Mouse (Mus musculus): ENCODE data around the gene Rita1.

The Rita1 gene

DNA sequence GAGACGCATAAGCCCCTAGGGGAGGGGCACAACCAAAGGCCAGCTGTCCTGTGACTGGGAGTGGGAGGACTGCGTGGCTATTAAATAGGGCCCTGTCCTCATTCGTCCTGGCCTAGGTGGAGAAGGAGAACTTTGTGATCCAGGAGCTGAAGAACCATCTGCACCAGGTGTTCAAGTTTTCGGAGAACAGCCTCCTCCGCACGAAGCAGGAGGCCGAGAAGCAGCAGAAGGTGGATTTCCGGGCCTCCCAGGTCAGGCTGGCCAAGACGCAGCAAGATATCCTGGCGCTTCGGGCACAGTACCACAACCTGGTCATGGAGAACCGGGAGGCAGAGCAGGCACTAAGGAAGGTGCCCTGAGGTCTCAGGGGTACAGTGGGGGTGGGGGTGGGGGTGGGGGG lies 10.2 kb downstream of the Rita1 start:
- no peak for DNase-seq (ENCODE audit: low spot score in 2 of 2)

DNA sequence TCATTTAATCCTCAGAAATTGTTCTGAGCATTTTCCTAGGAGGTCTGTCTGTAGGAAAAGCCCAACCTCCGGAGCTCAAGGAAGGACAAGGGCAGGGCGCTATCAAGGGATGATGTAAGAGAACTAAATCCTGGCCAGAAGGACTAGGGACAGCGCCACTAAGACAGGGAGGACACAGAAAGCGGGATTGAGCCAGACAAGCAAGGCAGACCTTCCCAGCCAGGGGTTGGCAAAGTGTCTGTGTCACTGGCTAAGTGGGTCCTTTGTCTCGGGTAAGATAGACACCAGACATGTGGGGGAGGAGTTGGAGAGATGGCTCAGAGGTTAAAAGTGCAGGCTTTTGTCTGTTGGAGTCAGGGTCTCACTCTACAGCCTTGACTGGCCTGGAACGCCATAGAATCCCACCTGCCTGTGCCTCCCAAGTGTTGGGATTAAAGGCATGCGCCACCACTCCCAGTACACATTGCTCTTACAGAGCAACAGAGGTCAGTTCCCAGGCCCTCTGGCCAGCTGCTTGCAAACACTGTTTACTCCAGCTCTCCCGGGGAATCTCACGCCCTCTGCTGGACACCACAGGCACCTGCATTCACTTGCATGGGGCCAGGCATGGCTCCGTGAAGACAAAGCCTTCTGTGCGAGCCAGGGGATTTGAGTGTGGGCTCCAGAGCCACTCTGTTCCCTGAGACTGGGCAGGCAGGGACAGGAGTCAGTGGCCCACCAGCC lies 11.3 kb downstream of the Rita1 start:
- DNase-seq (ENCODE audit: low spot score in 2 of 2), result no peak

DNA sequence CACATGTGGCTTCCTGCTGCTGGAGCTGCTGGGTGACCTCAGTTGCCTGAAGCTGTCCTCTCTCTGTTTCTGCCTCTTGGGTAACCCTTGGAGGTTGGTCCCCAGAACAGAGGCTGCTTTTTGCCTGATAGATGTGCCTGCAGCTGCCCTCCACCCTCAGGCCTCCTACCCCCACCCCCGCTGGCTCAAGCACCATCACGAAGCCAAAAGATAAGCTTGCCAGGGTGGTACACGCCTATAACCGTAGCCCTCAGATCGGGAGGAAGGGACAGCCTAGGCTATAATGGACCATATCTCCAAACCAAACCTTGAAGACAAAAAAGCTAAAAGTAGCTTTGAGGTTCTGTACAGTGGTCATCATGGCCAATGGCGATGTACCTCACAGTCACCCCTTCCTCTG lies 12.8 kb downstream of the Rita1 start:
- DNase-seq (ENCODE audit: low spot score in 2 of 2), result no peak

DNA sequence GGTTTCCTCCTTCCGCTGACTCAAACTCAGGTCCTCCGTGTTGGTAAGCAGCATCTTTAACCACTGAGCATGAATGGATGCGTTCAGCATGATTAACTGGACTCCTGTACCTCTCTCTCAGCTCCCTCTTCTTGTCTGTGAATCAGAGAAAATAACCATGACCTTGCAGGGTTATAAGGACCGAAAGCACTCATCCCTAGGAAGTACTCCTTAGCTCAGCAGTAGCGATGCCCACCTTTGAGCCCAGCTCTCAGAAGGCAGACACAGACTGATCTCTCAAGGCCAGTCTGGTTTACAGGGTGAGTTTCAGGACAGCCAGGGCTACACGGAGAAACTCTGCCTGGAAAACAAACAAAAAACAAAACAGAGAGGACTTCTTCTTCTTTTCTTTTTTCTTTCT lies 17.9 kb downstream of the Rita1 start:
- no peak for DNase-seq (ENCODE audit: low spot score in 2 of 2)

DNA sequence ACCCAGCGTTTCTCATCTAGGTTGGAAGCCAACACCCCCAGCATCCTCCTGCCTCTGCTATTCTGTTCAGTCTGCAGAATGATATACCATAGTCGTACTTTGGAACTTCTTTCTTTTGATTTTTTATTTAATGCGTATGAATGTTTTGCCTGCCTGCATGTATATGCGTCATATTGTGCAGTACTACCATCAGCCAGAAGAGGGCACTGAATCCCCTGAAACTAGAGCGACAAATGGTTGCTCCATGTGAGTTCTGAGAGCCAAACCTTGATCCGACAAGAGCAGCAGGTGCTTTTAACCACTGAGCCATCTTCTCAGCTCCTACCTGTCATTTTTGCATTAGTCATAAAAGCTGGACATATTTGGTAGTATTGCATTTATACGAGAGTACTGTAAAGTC lies 20.2 kb downstream of the Rita1 start:
- DNase-seq (ENCODE audit: low spot score in 2 of 2), result no peak

DNA sequence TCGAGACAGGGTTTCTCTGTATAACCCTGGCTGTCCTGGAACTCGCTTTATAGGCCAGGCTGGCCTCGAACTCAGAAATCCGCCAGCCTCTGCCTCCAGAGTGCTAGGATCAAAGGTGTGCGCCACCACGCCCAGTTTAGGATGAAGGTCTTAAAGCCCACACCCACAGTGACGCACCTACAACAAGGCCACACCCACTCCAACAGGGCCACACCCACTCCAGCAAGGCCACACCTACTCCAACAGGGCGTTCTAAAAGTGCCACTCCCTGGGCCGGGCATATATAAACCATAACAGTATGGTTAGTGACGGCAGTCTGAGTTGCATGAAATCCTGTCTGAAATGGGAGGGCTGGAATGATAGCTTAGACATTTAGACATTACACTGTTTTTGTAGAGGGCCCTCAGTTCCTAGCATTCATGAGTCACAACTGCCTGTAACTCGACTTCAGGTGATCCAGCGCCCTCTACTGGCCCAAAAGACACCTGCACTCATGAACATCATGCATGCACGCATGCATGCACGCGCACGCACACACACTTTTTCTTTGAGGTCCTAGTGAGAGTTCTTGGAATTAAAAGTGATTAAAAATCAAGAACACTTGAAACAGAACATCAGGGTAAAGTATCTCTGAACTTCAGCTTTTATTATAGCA lies 21.9 kb downstream of the Rita1 start:
- no peak for DNase-seq (ENCODE audit: low spot score in 2 of 2)

DNA sequence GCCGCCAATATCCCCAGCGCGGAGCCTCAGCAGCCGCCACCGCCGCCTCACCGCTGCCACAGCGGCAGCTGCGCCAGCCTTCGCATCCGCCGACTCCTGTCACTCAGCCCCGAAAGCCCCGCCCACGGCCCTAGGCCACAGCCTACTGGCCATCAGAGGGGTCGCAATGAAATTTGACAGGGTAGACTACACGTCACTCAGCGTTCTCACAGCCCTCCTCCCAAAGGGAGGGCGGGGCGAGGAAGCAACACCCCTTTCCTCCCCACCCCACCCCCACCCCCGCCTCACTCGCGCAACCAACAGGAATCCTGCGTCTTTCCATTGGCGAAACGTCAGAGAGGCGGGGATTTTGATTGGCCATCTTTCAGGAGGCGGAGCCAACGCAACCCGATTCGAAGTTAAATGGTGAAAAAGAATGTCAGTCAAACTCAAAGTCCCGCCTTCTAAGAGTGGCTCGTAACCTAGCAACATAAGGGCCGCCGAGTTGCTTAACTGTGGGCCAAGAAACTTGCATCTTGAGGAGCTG lies 23.8 kb downstream of the Rita1 start, which contains the start of the genes Tpcn1 and Iqcd:
TSS of gene Tpcn1 (minus strand) at position 105 of the 526 bp plus-strand sequence.
TSS of gene Iqcd (plus strand) at position 448 of the 526 bp plus-strand sequence.
- DNase-seq (ENCODE audit: low spot score in 2 of 2), result peak; percentile 98 to 99

DNA sequence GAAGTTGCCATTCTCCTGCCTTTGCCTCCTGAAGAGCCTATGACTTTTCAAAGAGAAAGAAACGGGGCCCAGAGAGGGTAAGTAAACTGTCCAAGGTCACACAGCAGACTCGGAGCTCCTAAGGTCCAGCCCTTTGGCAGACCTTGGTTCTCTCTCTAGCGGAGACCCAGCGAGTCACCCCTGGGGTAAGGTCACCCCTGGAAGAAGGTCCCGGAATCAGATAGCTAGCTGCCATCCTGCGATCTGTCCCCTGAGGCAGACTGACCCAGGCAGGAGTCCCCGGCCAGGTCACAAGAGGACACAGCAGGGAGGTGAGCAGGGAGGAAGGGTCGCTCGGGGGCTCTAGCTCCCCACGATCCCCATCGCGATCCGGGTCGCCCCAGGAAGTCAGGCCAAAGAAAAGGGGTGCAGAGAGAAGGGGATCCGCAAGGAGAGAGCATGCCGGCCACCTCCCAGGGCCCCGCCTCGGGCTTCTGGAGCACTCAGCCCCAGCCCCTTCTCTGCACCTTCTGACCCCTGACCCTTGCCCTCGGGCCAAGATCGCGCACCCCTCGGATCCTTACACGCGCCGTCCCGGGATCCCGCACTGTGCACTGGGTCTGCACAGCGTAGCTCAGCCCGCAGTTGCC lies 24.3 kb downstream of the Rita1 start:
- no peak for DNase-seq (ENCODE audit: low spot score in 2 of 2)

DNA sequence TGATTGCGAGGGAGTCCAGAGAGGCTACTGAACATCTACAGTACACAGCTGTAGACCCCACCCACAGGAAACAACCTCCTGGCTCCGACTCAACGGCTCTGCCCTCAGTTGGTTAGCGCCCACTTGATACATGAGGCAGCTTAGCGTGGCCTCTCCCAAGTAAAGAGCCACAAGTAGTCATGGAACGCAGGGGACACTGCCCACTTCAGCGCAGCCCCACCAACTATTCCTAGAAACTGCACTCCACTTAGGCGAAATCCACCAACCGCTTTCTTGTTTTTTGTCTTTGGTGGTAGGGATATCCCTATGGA lies 24.8 kb downstream of the Rita1 start:
- DNase-seq (ENCODE audit: low spot score in 2 of 2), result no peak

DNA sequence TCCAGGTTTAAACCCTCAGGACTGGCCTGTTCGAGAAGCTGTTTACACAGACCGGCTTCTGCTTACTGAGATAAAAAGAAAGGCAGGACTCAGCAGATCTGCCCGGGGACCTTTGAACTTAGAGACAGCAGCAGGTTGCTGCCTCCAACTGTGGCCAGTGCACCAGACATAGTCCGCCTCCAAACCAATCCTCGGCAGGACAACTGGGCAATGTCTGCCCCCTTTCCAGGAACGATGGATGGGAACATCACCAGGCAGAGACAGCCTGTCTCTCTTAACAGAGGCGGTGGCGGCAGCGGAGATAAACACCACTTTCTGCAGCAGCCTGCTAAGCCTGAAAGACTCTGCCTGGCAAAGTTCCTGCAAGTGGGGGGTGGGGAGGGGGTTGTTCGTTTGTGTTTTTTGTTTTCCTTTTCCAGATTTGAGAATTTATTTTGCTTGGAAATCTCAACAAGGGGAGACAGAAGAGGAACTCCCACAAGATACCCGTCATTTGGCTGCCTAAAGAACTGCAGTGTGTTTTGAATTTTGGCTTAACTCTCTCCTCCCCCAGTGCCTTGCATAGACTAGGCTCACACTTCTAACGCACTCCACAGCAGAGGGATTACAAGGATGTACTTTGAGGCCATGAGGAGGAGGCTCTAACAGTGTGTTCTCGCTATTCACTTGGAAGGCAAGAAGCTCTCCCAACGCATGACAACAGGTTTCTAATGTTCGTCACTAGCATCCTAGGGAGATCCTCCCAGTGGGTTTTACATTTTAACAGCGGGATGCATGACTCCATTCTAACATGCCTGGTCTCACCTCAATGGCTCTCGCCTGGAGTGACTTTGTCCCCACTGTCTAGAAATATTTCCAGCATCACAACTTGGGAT lies 25.4 kb downstream of the Rita1 start:
- DNase-seq (ENCODE audit: low spot score in 2 of 2), result peak; percentile 47 to 53

DNA sequence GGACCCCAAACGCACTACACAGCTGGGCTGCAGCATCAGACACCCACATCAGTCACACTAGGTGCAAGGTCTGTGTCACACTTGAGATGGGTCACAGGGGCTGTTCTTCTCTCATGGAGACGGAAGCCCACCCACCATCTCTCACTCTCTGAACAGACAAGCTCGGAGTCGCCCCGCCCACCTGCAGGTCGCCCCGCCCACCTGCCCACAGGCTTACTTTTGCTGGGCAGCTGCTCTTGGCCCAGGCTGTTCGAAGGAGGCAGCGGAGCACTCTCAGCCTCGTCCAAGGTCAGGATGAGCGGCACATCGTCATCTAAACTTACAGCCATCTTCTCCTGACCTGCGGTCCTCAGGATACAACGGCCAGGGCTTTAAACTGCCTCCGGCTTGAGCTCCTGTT lies 27.4 kb downstream of the Rita1 start:
- DNase-seq (ENCODE audit: low spot score in 2 of 2), result no peak

DNA sequence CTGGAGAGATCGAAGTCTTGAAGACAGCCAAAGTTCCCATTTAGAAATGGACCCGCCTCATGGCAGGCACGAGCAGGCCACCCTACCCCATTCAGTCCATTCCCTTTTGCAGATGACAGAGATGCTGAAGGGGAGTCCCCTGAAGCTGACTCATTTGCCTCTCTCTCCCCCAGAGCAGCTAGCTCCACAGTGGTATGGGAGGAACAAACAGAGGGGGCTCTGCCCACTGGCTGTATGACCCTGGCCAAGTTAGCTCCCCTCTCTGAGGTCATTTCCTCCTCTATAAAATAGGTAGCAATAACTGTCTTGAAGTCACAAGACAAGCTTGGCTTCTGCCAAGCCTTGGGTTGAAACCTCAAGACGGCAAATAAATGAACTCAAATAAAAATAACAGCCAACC lies 28.9 kb downstream of the Rita1 start:
- DNase-seq (ENCODE audit: low spot score in 2 of 2), result no peak

DNA sequence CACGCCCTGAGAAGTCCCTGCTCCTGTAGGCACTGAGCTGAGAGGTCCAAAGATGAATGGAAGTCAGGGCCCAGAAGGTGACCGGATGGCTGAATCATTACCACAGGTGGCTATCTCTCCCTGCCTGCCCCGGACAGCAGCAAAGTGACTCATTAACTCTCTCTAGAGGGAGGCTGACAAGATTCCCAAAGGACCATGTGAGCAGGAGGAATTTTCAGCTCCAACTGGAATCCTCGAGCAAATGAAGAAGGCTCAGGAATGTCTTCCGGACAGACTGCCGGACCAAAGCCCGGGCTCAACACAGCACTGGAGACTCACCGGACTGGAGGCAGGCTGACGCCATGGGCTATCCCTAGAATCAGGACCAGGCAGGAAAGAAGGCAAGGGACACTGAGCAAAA lies 30.4 kb downstream of the Rita1 start:
- DNase-seq (ENCODE audit: low spot score in 2 of 2), result no peak

DNA sequence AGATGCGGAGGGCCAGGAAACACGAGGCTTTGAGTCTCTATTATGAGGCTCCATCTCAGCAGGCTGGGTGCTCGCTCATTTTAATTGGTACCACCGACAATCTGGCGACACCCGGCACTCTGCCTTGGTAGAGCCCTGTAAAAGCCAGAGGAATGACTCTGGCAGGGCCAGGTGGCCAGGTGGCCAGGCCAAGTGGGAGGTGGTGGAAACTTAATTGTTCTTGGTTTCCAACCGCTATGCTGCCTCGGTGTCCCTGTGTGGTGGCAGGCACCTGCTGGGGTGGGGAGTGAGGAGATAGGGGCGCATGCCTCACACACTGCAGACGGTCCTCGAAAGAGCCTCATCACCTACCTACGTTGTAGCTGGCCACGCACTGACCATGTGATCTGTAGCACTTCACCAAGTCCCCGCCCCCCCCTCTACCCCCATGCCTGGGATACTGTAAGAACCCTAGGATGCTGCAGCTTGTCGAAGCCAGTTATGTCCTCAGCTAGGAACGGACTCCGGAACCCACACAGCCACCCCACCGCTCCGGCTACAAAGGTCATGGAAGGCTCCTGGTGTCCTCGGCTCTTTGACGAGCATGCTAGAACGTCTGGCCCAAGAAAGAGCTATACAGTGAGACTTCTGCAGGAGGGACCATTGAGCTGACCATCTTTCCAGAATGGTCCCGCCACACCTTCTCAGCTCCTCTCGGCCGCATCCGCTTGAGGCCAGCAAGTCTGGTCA lies 32.3 kb downstream of the Rita1 start:
- DNase-seq (ENCODE audit: low spot score in 2 of 2), result no peak

DNA sequence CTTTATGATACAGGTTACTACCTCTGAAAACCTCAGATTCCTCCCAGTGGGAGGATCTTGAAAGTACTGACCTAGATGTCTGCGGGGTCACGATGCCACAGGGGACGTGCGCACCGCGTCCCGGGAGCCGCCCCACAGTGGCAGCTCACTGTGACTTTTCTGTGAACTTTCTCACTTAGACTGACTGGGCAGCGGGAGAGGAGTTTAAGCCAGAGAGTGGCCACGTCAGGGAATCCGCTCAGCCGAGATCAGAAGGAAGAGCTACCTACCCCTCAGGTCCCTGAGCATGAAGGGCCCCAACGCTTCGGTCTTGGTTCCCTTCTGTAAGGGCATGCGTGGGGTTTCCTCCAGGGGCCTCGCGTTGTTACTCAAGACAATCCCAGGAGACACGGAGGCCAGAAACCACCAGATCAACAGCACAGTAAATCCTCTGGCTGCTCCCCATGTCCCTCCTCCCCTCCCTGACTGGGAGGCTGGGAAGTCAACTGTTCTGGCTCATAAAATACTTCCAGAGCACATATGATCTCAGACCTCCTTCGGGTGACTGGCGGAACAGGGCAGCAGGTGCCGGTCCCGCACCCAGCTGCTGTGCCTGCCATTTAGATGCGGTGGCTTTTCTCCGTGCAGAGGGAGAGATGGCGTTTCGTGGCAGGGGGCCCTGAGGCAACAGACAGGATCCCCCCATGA lies 33.0 kb downstream of the Rita1 start:
- no peak for DNase-seq (ENCODE audit: low spot score in 2 of 2)

DNA sequence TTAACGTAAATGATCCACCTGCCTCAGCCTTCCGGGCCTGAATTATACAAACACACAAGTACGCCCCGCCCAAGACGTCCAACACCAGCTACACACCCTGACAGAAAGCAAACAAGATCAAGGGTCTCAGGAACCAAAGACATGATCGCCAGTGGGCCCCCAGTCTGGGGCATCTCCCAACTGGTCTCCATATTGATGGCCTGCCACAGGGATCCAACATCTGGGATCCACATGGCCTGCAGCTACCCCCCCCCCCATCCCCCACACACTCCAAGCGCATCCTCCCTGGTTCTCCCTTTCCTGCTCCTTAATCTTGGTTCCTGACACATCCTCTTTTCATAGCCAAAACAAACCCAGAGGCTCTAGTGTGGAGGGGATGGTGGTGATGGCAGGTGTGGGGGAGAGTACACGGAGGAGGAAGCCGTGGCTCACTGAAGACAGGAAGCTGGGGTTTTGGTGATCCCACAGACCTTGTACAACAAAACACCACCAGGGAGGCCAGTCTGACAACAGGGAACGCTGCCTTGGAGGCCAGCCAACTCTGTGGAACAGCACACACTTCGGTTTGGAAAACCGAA lies 33.8 kb downstream of the Rita1 start:
- no peak for DNase-seq (ENCODE audit: low spot score in 2 of 2)

DNA sequence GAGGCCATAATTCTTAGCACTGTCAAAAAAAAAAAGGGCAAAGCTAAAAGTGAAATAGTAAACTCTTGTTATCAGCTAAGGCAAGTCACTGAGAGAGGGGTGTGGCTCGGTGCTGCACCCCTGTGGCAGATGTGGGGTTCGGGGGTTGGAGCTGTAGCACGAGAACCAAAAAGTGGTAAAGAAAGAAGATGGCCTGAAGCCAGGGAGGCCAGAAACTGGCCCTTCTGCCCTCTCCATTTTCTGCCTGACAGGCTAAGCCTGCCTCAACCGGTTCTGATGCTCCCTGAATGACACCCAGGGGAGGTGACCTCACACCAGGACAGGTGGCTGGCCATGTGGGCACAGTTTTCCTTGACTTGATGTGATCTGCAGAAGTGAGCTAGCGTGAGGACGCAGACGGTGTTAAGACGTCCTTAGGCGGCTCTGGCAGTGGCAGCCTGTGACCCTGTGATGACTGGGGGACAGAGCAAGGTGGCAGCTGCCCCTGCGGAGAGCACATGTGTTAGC lies 34.4 kb downstream of the Rita1 start:
- no peak for DNase-seq (ENCODE audit: low spot score in 2 of 2)

DNA sequence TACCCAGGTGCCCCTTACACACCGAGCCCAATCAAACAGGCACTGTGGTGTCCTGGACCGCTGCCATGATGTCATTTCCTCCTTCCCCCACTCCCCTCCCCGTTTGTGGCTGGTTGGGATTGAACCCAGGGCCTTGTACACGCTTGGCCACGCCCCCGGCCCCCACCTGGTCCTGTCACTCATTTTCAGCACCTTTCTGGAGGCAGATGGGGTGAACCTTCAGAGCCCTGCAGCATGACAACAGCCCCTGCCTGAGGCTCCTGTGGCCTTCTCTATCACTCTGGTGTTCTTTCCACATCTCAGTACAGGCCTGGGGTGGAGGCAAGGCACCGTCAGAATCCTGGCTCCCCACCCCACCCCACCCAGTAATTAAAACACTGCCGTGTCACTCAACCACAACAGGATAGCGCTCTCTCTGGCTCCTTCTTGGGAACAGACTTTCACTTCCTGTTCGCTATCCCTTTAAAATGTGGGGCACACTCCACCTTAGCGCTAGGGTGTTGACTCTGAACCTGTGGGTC lies 35.5 kb downstream of the Rita1 start:
- no peak for DNase-seq (ENCODE audit: low spot score in 2 of 2)

DNA sequence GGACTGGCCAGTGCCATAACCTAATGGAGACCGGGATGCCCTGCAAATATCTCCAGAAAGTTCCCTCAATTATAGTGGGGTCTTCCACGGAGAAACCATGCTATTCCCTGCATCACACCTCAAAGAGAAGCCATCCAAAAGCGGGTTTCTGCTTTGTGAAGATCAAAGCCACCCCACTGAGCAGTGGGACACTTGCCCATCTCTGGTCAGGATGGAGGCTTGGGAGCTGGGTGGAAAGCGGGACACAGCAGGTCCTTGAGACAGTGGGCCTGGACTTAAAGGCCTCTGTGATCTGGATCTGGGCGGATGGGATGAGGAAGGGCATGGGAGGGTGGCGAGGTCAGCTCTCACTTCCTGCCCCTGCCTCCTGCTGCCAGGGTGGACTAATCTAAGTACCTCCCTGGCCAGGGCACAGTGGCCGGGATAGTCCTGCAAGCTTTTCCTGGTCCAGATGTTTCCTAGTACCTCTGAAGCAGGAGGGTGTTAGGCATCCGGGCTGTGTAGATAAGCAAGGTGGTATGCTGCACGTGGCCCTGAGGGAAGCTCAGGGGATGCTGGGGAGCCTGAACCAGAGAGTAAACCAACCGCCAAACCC lies 37.8 kb downstream of the Rita1 start:
- DNase-seq (ENCODE audit: low spot score in 2 of 2), result no peak
